Mouse (Mus musculus) adrenal gland, postnatal 36 days (tissue): ENCODE measurements around the gene Syap1. TPM values are rescaled to one million over a fixed set of nuclear protein-coding genes. Genes with fewer than 3 reads are reported as not detected.
"Not testable (repeated sequence)": the region's sequence is repeated elsewhere in the genome, so short reads cannot be mapped to it uniquely, and the experiment has no call there.

ENCODE experiments used
- DNase-seq, 2 experiments: peaks; one replicate each; pipeline ENCODE4 v3.0.0; 2021; ENCODE audit warnings: mixed read lengths in 1 of 2
- microRNA-seq: library from miRNA; unstranded; fragments of <30 nt; microRNA quantifications from one replicate; pipeline ENCODE4 v1.2.0, GENCODE M21; 2021
- total RNA-seq, 2 experiments: library from RNA; stranded (reverse); gene quantifications; 2 replicates each; pipeline ENCODE4 v1.2.3; 2021

Gene Syap1
- total RNA-seq, 2 experiments from 2014 or later: 84.9 to 85.0 TPM

- not testable (repeated sequence) for DNase-seq
These were observed 57.9 kb downstream of the Syap1 start for GRCm38 (mm10) chrX:162830313-162830712.

- DNase-seq: peak in 1 of 2 experiments; percentile 46
These were observed 58.5 kb downstream of the Syap1 start for GRCm38 (mm10) chrX:162829741-162830140.

GRCm38 (mm10) chrX:162829203-162829708 lies 59.0 kb downstream of the Syap1 start, which contains the start of gene Txlng:
Txlng (minus strand) TSS chrX:162829454.
- DNase-seq: peak; percentile 94 to 95

GRCm38 (mm10) chrX:162828783-162829182 lies 59.5 kb downstream of the Syap1 start:
- DNase-seq: peak in 1 of 2 experiments; percentile 4

- peak in 1 of 2 experiments; percentile 13 for DNase-seq
These were observed 60.2 kb downstream of the Syap1 start for GRCm38 (mm10) chrX:162828016-162828415.

Small RNA genes lying within 50 kb of the gene (microRNA-seq; reads per million reads assigned to microRNA genes)
- gene Mir3473a: not detected

Other genes starting within 250 kb of the Syap1 start
- 1 to 10 TPM; 4.5 TPM for gene Reps2, start 244.8 kb downstream of the Syap1 start, total RNA-seq
- 100 to 1,000 TPM; 169 to 183 TPM for gene Rbbp7, start 128.0 kb downstream of the Syap1 start, total RNA-seq
- 10 to 100 TPM; 17.9 to 18.4 TPM for gene Txlng, start 59.0 kb downstream of the Syap1 start, total RNA-seq
- 10 to 100 TPM; 59.2 to 88.0 TPM for gene Ctps2, start 12.8 kb upstream of the Syap1 start, total RNA-seq
- not detected for gene S100g, start 76.2 kb upstream of the Syap1 start, total RNA-seq